In the genomic region with DNA sequence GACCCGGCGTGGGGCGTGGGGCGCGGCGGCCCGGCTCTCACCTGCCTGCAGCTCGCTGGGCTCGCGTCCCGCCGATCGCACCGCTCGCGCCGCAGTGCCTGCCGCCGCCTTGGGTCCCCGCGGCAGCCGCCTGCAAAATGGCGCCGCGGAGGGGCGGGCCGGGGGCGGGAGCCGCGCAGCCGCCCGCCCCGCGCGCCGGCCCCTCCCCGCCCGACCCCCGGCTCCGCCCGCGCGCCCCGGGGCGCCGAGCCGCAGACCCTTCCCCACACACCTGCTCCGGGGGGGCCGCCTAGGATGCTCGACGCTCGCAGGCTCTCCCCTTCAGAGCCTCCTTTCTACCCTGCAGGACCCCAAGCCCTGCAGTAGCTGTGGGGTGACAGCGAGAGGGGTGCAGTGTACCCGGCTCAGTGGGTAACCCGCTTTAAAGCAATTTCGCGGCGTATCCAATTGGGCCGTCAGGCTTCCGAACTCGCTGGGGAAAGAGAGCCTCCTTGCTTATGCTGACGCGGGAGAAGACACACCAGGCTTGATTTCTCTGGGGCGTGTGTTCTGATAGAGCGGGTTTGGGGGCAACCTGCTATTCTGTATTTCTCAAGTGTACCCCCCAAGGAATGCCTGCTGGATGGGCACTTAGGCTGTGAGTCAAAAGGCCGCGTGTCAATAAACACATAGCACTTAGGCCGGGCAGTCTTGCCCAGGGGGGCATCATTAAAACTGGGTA, we compare ENCODE assay signal across 8 mouse cellular contexts. TPM values are rescaled to one million over a fixed set of nuclear protein-coding genes. Genes with fewer than 3 reads are reported as not detected.
DNase-seq lines count a peak whose midpoint lies in the region; ATAC-seq and TF ChIP-seq lines count a peak whose summit lies in the region.

A gene (minus strand): TSS at position 138 of the 721 bp plus-strand sequence.

- ATAC-seq in hindbrain, postnatal 0 days = peak; percentile 91
- peak; percentile 85 for ATAC-seq in midbrain, embryonic 11.5 days (ENCODE audit: low FRiP score)
- peak; percentile 71 for ATAC-seq in stomach, embryonic 14.5 days (ENCODE audit: insufficient number of reproducible peaks, insufficient read depth, low FRiP score, low read depth)

- TF ChIP-seq CTCF in hindbrain, postnatal 0 days (IDR thresholded peaks at IDR 0.05; ENCODE audit: low read depth) = no peak

- H3K36me3 ChIP-seq in hindbrain, postnatal 0 days (ENCODE audit: insufficient read depth, low read length) = no peaks in the 10 kb centered on the region
- no peaks in the 10 kb centered on the region for H3K36me3 ChIP-seq in midbrain, embryonic 11.5 days (ENCODE audit: control insufficient read depth, insufficient read depth, low read length)
- peaks cover 3% of the 10 kb centered on the region; the same call in 1 of the 2 replicates for H3K36me3 ChIP-seq in stomach, embryonic 14.5 days (ENCODE audit: control insufficient read depth, insufficient read depth, low read length)

- 0 out of 2 replicates have a peak, but pooled peaks cover 8% of the 10 kb centered on the region for H3K4me1 ChIP-seq in hindbrain, postnatal 0 days (ENCODE audit: insufficient read depth, low read length)
- peaks cover 8% of the 10 kb centered on the region for H3K4me1 ChIP-seq in midbrain, embryonic 11.5 days (ENCODE audit: control insufficient read depth, insufficient read depth, low read length)
- peaks cover 13% of the 10 kb centered on the region; the same call in 1 of the 2 replicates for H3K4me1 ChIP-seq in stomach, embryonic 14.5 days (ENCODE audit: control insufficient read depth, insufficient read depth, low read length)

- H3K4me3 ChIP-seq in hindbrain, postnatal 0 days (ENCODE audit: low read length) = peak within 1 kb of the TSS; percentile 94
- H3K4me3 ChIP-seq in midbrain, embryonic 11.5 days (ENCODE audit: low read depth, low read length) = peak within 1 kb of the TSS; percentile 89
- H3K4me3 ChIP-seq in stomach, embryonic 14.5 days (ENCODE audit: low read depth, low read length) = peak within 1 kb of the TSS; percentile 79

- no peaks in the 10 kb centered on the region for H3K9me3 ChIP-seq in hindbrain, postnatal 0 days (ENCODE audit: low read length)
- no peaks in the 10 kb centered on the region for H3K9me3 ChIP-seq in midbrain, embryonic 11.5 days (ENCODE audit: control insufficient read depth, low read length)
- no peaks in the 10 kb centered on the region for H3K9me3 ChIP-seq in stomach, embryonic 14.5 days (ENCODE audit: control insufficient read depth, low read depth, low read length)

- DNase-seq in right cerebral cortex, adult 18-20 months = peak; percentile 65
- DNase-seq in right cerebral cortex, postnatal 36 days (ENCODE audit: low spot score in 2 of 2) = no peak
- DNase-seq in cerebellum, postnatal 10 days = peak; percentile 72 to 79
- DNase-seq in gastrocnemius, postnatal 14 days = peak; percentile 47
- DNase-seq in hindbrain, postnatal 0 days (ENCODE audit: low spot score) = peak; percentile 82
- DNase-seq in left cerebral cortex, postnatal 4 days = peak; percentile 50
- peak; percentile 93 for DNase-seq in midbrain, embryonic 11.5 days (ENCODE audit: low spot score, missing footprints)

- no peaks in the 10 kb centered on the region for H3K27me3 ChIP-seq in hindbrain, postnatal 0 days (ENCODE audit: insufficient read depth, low read length)
- peaks cover 4% of the 10 kb centered on the region; the same call in 1 of the 2 replicates for H3K27me3 ChIP-seq in midbrain, embryonic 11.5 days (ENCODE audit: control insufficient read depth, insufficient read depth, low read length)
- no peaks in the 10 kb centered on the region for H3K27me3 ChIP-seq in stomach, embryonic 14.5 days (ENCODE audit: control insufficient read depth, insufficient read depth, low read length)

- peak within 1 kb of the TSS; percentile 86 for H3K27ac ChIP-seq in hindbrain, postnatal 0 days
- H3K27ac ChIP-seq in midbrain, embryonic 11.5 days (ENCODE audit: low read depth, low read length) = no peak within 1 kb of the TSS; the same call in 1 of the 2 replicates
- H3K27ac ChIP-seq in stomach, embryonic 14.5 days (ENCODE audit: low read length) = no peak within 1 kb of the TSS

- under 1% methylated on average over 55 of the region's 68 CpGs for WGBS in hindbrain, postnatal 0 days
- WGBS in midbrain, embryonic 11.5 days = under 1% methylated on average over 47 of the region's 68 CpGs
- WGBS in stomach, embryonic 14.5 days = 1% methylated on average over 41 of the region's 68 CpGs

- peak within 1 kb of the TSS; percentile 86 for H3K4me2 ChIP-seq in hindbrain, postnatal 0 days (ENCODE audit: low read depth, low read length)
- H3K4me2 ChIP-seq in midbrain, embryonic 11.5 days = peak within 1 kb of the TSS; percentile 55
- peak within 1 kb of the TSS; percentile 91 for H3K4me2 ChIP-seq in stomach, embryonic 14.5 days (replicated peaks; ENCODE audit: low read depth, low read length)

- peak within 1 kb of the TSS; percentile 93 for H3K9ac ChIP-seq in hindbrain, postnatal 0 days (replicated peaks; ENCODE audit: low read length)
- peak within 1 kb of the TSS; percentile 80 for H3K9ac ChIP-seq in midbrain, embryonic 11.5 days (ENCODE audit: low read length)
- H3K9ac ChIP-seq in stomach, embryonic 14.5 days (replicated peaks; ENCODE audit: low read depth, low read length) = peak within 1 kb of the TSS; percentile 78

- intact Hi-C loops in gastrocnemius, postnatal 14 days (cut with DNase I; ENCODE audit: low total_unique reads) = loop anchor here (5.0 kb wide), 1 partner anchor 92 kb away; no protein-coding TSS in a partner anchor
- intact Hi-C loops in left cerebral cortex, postnatal 4 days (cut with DNase I) = loop anchor here (5.0 kb wide), 1 partner anchor 92 kb away; no protein-coding TSS in a partner anchor

RNA-seq across cellular contexts. Expression of the gene that starts here (rescaled TPM):
- total RNA-seq in gastrocnemius, postnatal 14 days (2021) = 1 to 10 TPM; 6.2 to 7.1 TPM
- total RNA-seq in hindbrain, postnatal 0 days (2014; rRNA removed) = 62.6 and 83.1 TPM in 2 replicates
- 43.0 and 49.4 TPM in 2 replicates for polyA plus RNA-seq in hindbrain, postnatal 0 days (2015; fragmentation: Nextera tagmentation; extraction: Ambion mirVana)
- 10 to 100 TPM; 75.9 to 79.6 TPM for total RNA-seq in left cerebral cortex, postnatal 4 days (2021)
- polyA plus RNA-seq in midbrain, embryonic 11.5 days (2014; fragmentation: Nextera tagmentation; extraction: Ambion mirVana) = 9.8 and 9.9 TPM in 2 replicates
- polyA plus RNA-seq in stomach, embryonic 14.5 days (2014; fragmentation: Nextera tagmentation; extraction: Ambion mirVana) = 12.4 and 13.2 TPM in 2 replicates

Comparison
In these comparisons a context has a peak if more than half of its experiments do, and no peak if none do; other contexts are left out.
1. DNase-seq: peak in right cerebral cortex, adult 18-20 months (single experiment), cerebellum, postnatal 10 days (2 of 2), gastrocnemius, postnatal 14 days (single experiment), hindbrain, postnatal 0 days (single experiment), left cerebral cortex, postnatal 4 days (single experiment) and midbrain, embryonic 11.5 days (single experiment); none in right cerebral cortex, postnatal 36 days (0 of 2).
2. Peak in every context shown above with its lines, with median percentiles within 50 percentile points of each other: ATAC-seq, H3K4me2 ChIP-seq, H3K4me3 ChIP-seq and H3K9ac ChIP-seq.